Mouse (Mus musculus) forebrain, postnatal 0 days (tissue): ENCODE measurements around the gene Zfp385c. TPM values are rescaled to one million over a fixed set of nuclear protein-coding genes. Genes with fewer than 3 reads are reported as not detected.
"Not testable (repeated sequence)": the region's sequence is repeated elsewhere in the genome, so short reads cannot be mapped to it uniquely, and the experiment has no call there.

ENCODE experiments used
- ATAC-seq: fragments of 200-750 bp; cut with Nextera tagmentation; 2 replicates; pipeline ENCODE4 v1.8.0; 2017; ENCODE audit warnings: mild to moderate bottlenecking, moderate library complexity
- DNase-seq: peaks from one replicate; pipeline ENCODE4 v3.0.0-alpha.2; 2015
- H3K27ac ChIP-seq: fragments of 300-500 bp; sonication (generic); 2 replicates; pipeline ENCODE4 v1.5.1; 2014; ENCODE audit warnings: low read depth, mild to moderate bottlenecking, antibody characterized with exemption, low read length, moderate library complexity, mixed read lengths
- H3K27me3 ChIP-seq: fragments of 300-500 bp; sonication (generic); 2 replicates; pipeline ENCODE4 v1.6.1; 2014; ENCODE audit warnings: mild to moderate bottlenecking, low read length, mixed read lengths; ENCODE audit not compliant: insufficient read depth
- H3K36me3 ChIP-seq: fragments of 300-500 bp; sonication (generic); 2 replicates; pipeline ENCODE4 v1.6.1; 2014; ENCODE audit warnings: mild to moderate bottlenecking, moderate library complexity; ENCODE audit not compliant: insufficient read depth
- H3K4me1 ChIP-seq: fragments of 300-500 bp; sonication (generic); 2 replicates; pipeline ENCODE4 v1.6.1; 2014; ENCODE audit warnings: antibody characterized with exemption; ENCODE audit not compliant: insufficient read depth
- H3K4me2 ChIP-seq: fragments of 300-500 bp; sonication (generic); 2 replicates; pipeline ENCODE4 v1.6.1; 2014; ENCODE audit warnings: low read depth, mild to moderate bottlenecking, moderate library complexity
- H3K4me3 ChIP-seq: fragments of 300-500 bp; sonication (generic); 2 replicates; pipeline ENCODE4 v1.5.1; 2014; ENCODE audit warnings: low read depth, low read length, mixed read lengths
- H3K9ac ChIP-seq: fragments of 300-500 bp; sonication (generic); 2 replicates; pipeline ENCODE4 v1.6.1; 2014; ENCODE audit warnings: mild to moderate bottlenecking
- H3K9me3 ChIP-seq: fragments of 300-500 bp; sonication (generic); 2 replicates; pipeline ENCODE4 v1.6.1; 2016; ENCODE audit warnings: low read length
- CTCF ChIP-seq: sonication (generic); IDR thresholded peaks from 2 replicates; pipeline ENCODE4 v1.5.1; 2016; ENCODE audit warnings: antibody characterized with exemption, control low read depth, low read depth
- WGBS: fragments of 180-500 bp; shearing (Covaris S2); extraction: QIAGEN DNeasy Blood & Tissue Kit; methylation state at CpG from one replicate; pipeline ENCODE4 v1.1.7; 2014; 5-methylcytosine and 5-hydroxymethylcytosine counted together
- polyA plus RNA-seq: library from polyadenylated mRNA; unstranded; fragments of >200 nt; fragmentation: Nextera tagmentation; extraction: Ambion mirVana; gene quantifications from 2 replicates; pipeline ENCODE4 v1.2.1, GENCODE M21; 2015
- total RNA-seq: library from RNA; depleted of rRNA; stranded (reverse); fragments of >200 nt; gene quantifications from 2 replicates; pipeline ENCODE4 v1.2.3, GENCODE M21; 2014

The Zfp385c gene
- total and polyA plus RNA-seq, 2 experiments from 2014 or later: 1.0 to 2.0 TPM

GRCm38 (mm10) chr11:100619485-100619975 is 72.7 kb downstream of the Zfp385c start:
- H3K4me1 ChIP-seq: peaks cover 16% of the 10 kb centered on the region
- H3K27ac ChIP-seq: peak overlapping the region; percentile 90
- TF ChIP-seq CTCF: peak; percentile 84
- peak overlapping the region; percentile 73 for H3K4me2 ChIP-seq
- ATAC-seq (peak; percentile 97), DNase-seq (peak; percentile 99)
- peaks cover 2% of the 10 kb centered on the region; the same call in 1 of the 2 replicates for H3K36me3 ChIP-seq
- no peaks in the 10 kb centered on the region for H3K27me3 ChIP-seq
- peak overlapping the region; percentile 82 for H3K9ac ChIP-seq
- 1% methylated on average over 40 of the region's 40 CpGs for WGBS
- peak overlapping the region; percentile 77 for H3K4me3 ChIP-seq
- no peaks in the 10 kb centered on the region for H3K9me3 ChIP-seq

GRCm38 (mm10) chr11:100618761-100619484 is 73.3 kb downstream of the Zfp385c start, which contains the start of gene Nkiras2:
Gene Nkiras2 (plus strand): TSS chr11:100619244.
- 3% methylated on average over 34 of the region's 36 CpGs for WGBS
- Histone ChIP-seq H3K4me3 (peak within 1 kb of the TSS; percentile 77), H3K9me3 (no peaks in the 10 kb centered on the region), H3K27me3 (no peaks in the 10 kb centered on the region), H3K36me3 (no peaks in the 10 kb centered on the region), H3K4me1 (peaks cover 16% of the 10 kb centered on the region), H3K4me2 (peak within 1 kb of the TSS; percentile 73), H3K27ac (peak within 1 kb of the TSS; percentile 90), H3K9ac (peak within 1 kb of the TSS; percentile 82)
- no peak for TF ChIP-seq CTCF
- ATAC-seq (peak; percentile 27), DNase-seq (peak; percentile 66)

GRCm38 (mm10) chr11:100617480-100617879 is 74.8 kb downstream of the Zfp385c start:
- Histone ChIP-seq H3K36me3 (no peaks in the 10 kb centered on the region), H3K4me2 (peak overlapping the region; percentile 73; the same call in 1 of the 2 replicates), H3K9ac (no peak overlapping the region), H3K9me3 (no peaks in the 10 kb centered on the region), H3K27ac (no peak overlapping the region), H3K27me3 (no peaks in the 10 kb centered on the region), H3K4me1 (peaks cover 16% of the 10 kb centered on the region), H3K4me3 (no peak overlapping the region)
- ATAC-seq (no peak), DNase-seq (no peak)
- TF ChIP-seq CTCF: no peak
- WGBS: 86% methylated on average over 4 of the region's 4 CpGs

- not testable (repeated sequence) for H3K9me3 ChIP-seq, H3K4me3 ChIP-seq, DNase-seq, H3K4me2 ChIP-seq, ATAC-seq, H3K9ac ChIP-seq, H3K27ac ChIP-seq, H3K36me3 ChIP-seq, H3K27me3 ChIP-seq
- peaks cover 16% of the 10 kb centered on the region for H3K4me1 ChIP-seq
- WGBS: 92% methylated on average over 7 of the region's 7 CpGs
Observed at GRCm38 (mm10) chr11:100616836-100617235, 75.4 kb downstream of the Zfp385c start.

GRCm38 (mm10) chr11:100616332-100616731 is 75.9 kb downstream of the Zfp385c start:
- Histone ChIP-seq H3K27me3 (no peaks in the 10 kb centered on the region), H3K4me2 (no peak overlapping the region), H3K4me3 (no peak overlapping the region), H3K27ac (no peak overlapping the region), H3K4me1 (peaks cover 16% of the 10 kb centered on the region), H3K9me3 (no peaks in the 10 kb centered on the region), H3K36me3 (no peaks in the 10 kb centered on the region), H3K9ac (no peak overlapping the region)
- 80% methylated on average over 5 of the region's 5 CpGs for WGBS
- ATAC-seq (no peak), DNase-seq (no peak)
- TF ChIP-seq CTCF: no peak

- Histone ChIP-seq H3K9ac (no peak overlapping the region), H3K27ac (no peak overlapping the region), H3K4me3 (no peak overlapping the region), H3K36me3 (no peaks in the 10 kb centered on the region), H3K27me3 (no peaks in the 10 kb centered on the region), H3K9me3 (no peaks in the 10 kb centered on the region), H3K4me1 (peaks cover 8% of the 10 kb centered on the region), H3K4me2 (no peak overlapping the region)
- DNase-seq (peak; percentile 62), ATAC-seq (no peak)
- WGBS: 77% methylated on average over 3 of the region's 3 CpGs
- TF ChIP-seq CTCF: no peak
Observed at GRCm38 (mm10) chr11:100613241-100613640, 79.0 kb downstream of the Zfp385c start.

GRCm38 (mm10) chr11:100611627-100612026 is 80.6 kb downstream of the Zfp385c start:
- no peaks in the 10 kb centered on the region for H3K4me1 ChIP-seq
- 90% methylated on average over 6 of the region's 6 CpGs for WGBS
- H3K4me2 ChIP-seq: no peak overlapping the region
- ATAC-seq (no peak), DNase-seq (no peak)
- H3K36me3 ChIP-seq: no peaks in the 10 kb centered on the region
- TF ChIP-seq CTCF: peak; percentile 14; the same call in 1 of the 2 replicates
- H3K9me3 ChIP-seq: no peaks in the 10 kb centered on the region
- H3K27me3 ChIP-seq: no peaks in the 10 kb centered on the region
- H3K27ac ChIP-seq: no peak overlapping the region
- H3K4me3 ChIP-seq: no peak overlapping the region
- H3K9ac ChIP-seq: no peak overlapping the region
